9 mouse cellular contexts compared by ENCODE assay signal in genomic region chr3:108225711-108226557, GRCm38 (mm10). TPM values are rescaled to one million over a fixed set of nuclear protein-coding genes. Genes with fewer than 3 reads are reported as not detected.
DNase-seq lines count a peak whose midpoint lies in the region; ATAC-seq lines count a peak whose summit lies in the region.
"Had no signal": no experiment of that assay in that cellular context is flagged by ENCODE, and none has a peak within 500 bp of the region (broad histone marks: within the 10 kb centered on the region; RNA-seq: fewer than 3 reads in every experiment).

No protein-coding gene starts in this region.

- no peaks in the 10 kb centered on the region for H3K36me3 ChIP-seq in heart, embryonic 10.5 days
- no peaks in the 10 kb centered on the region for H3K36me3 ChIP-seq in heart, embryonic 16.5 days (ENCODE audit: control insufficient read depth, insufficient read depth)
- H3K36me3 ChIP-seq in limb, embryonic 10.5 days, result no peaks in the 10 kb centered on the region
- H3K36me3 ChIP-seq: G1E had no signal

- peaks cover 75% of the 10 kb centered on the region for H3K27me3 ChIP-seq in heart, embryonic 10.5 days (ENCODE audit: insufficient read depth, poor library complexity, severe bottlenecking)
- peaks cover 20% of the 10 kb centered on the region for H3K27me3 ChIP-seq in heart, embryonic 16.5 days (ENCODE audit: control insufficient read depth, insufficient read depth, low read length)
- peaks cover 83% of the 10 kb centered on the region for H3K27me3 ChIP-seq in limb, embryonic 10.5 days (ENCODE audit: low read depth, poor library complexity, severe bottlenecking)

- peak; percentile 20; the same call in 1 of the 2 replicates for ATAC-seq in common myeloid progenitor, adult 5-6 weeks (replicated peaks; ENCODE audit: low read depth, poor library complexity, severe bottlenecking)
- ATAC-seq in heart, embryonic 16.5 days (replicated peaks; ENCODE audit: extremely low read depth, insufficient read depth, low FRiP score), result peak; percentile 52; the same call in 1 of the 2 replicates

- DNase-seq in heart, embryonic 10.5 days (ENCODE audit: low spot score), result no peak
- no peak for DNase-seq in heart, adult 8-10 months (ENCODE audit: low spot score)
- peak; percentile 71 for DNase-seq in limb, embryonic 10.5 days (ENCODE audit: low spot score)
- peak; percentile 93 for DNase-seq in skeletal muscle tissue, adult 2 months (ENCODE audit: low read depth, low spot score)
- DNase-seq in spleen, postnatal 14 days (ENCODE audit: low spot score in 2 of 2), result no peak
- no peak for DNase-seq in adrenal gland, adult 8-10 months

- H3K27ac ChIP-seq in heart, embryonic 10.5 days, result peak overlapping the region; percentile 36
- no peak overlapping the region for H3K27ac ChIP-seq in heart, embryonic 16.5 days (ENCODE audit: low read length)
- peak overlapping the region; percentile 70 for H3K27ac ChIP-seq in limb, embryonic 10.5 days

- H3K4me1 ChIP-seq in heart, embryonic 10.5 days, result peaks cover 17% of the 10 kb centered on the region
- peaks cover 2% of the 10 kb centered on the region; the same call in 1 of the 2 replicates for H3K4me1 ChIP-seq in heart, embryonic 16.5 days (ENCODE audit: control insufficient read depth, insufficient read depth, low read length)
- peaks cover 13% of the 10 kb centered on the region for H3K4me1 ChIP-seq in limb, embryonic 10.5 days

- WGBS in heart, embryonic 10.5 days, result 3% methylated on average over 66 of the region's 67 CpGs
- 2% methylated on average over 66 of the region's 67 CpGs for WGBS in heart, embryonic 16.5 days
- WGBS in limb, embryonic 10.5 days, result 3% methylated on average over 61 of the region's 67 CpGs

- H3K9me3 ChIP-seq in heart, embryonic 10.5 days, result no peaks in the 10 kb centered on the region
- H3K9me3 ChIP-seq in heart, embryonic 16.5 days (replicated peaks; ENCODE audit: control insufficient read depth, low read length), result no peaks in the 10 kb centered on the region
- H3K9me3 ChIP-seq in limb, embryonic 10.5 days (replicated peaks), result no peaks in the 10 kb centered on the region

- peak overlapping the region; percentile 53 for H3K4me3 ChIP-seq in heart, embryonic 10.5 days
- H3K4me3 ChIP-seq in heart, embryonic 16.5 days (ENCODE audit: low read length), result peak overlapping the region; percentile 50
- peak overlapping the region; percentile 55 for H3K4me3 ChIP-seq in limb, embryonic 10.5 days

- peak overlapping the region; percentile 59 for H3K9ac ChIP-seq in heart, embryonic 16.5 days (ENCODE audit: low read length)

- H3K4me2 ChIP-seq in heart, embryonic 16.5 days (ENCODE audit: low read depth, low read length), result peak overlapping the region; percentile 80

RNA-seq across cellular contexts. Expression of gene Sypl2, which starts 0.5 kb away (rescaled TPM):
- polyA plus RNA-seq in heart, embryonic 10.5 days (2016; fragmentation: Nextera tagmentation; extraction: Ambion mirVana), result 0.39 and 1.0 TPM in 2 replicates
- total RNA-seq in heart, adult 8-10 months (2022), result 1 to 10 TPM; 1.3 to 2.4 (median 2.1) TPM
- total RNA-seq in common myeloid progenitor, adult 5-6 weeks (2017), result not detected in 2 replicates
- polyA plus RNA-seq in heart, embryonic 16.5 days (2015; fragmentation: Nextera tagmentation; extraction: Ambion mirVana), result 1.8 and 2.3 TPM in 2 replicates
- 0.23 and 0.56 TPM in 2 replicates for polyA plus RNA-seq in limb, embryonic 10.5 days (2016; fragmentation: Nextera tagmentation; extraction: Ambion mirVana)
- 1 to 10 TPM in 1 of 4 experiments, under 1 TPM in 3; 0.35 to 1.0 (median 0.65) TPM for total RNA-seq in adrenal gland, adult 8-10 months (2022)
- polyA plus RNA-seq: G1E had no signal

RNA-seq across cellular contexts. Expression of gene Atxn7l2, which starts 15.2 kb away (rescaled TPM):
- polyA plus RNA-seq in heart, embryonic 10.5 days (2016; fragmentation: Nextera tagmentation; extraction: Ambion mirVana), result 9.2 and 11.7 TPM in 2 replicates
- 1 to 10 TPM; 1.7 to 2.7 (median 2.3) TPM for total RNA-seq in heart, adult 8-10 months (2022)
- total RNA-seq in common myeloid progenitor, adult 5-6 weeks (2017), result 2.9 and 5.9 TPM in 2 replicates
- 7.0 and 7.4 TPM in 2 replicates for polyA plus RNA-seq in heart, embryonic 16.5 days (2015; fragmentation: Nextera tagmentation; extraction: Ambion mirVana)
- 23.3 and 25.7 TPM in 2 replicates for polyA plus RNA-seq in limb, embryonic 10.5 days (2016; fragmentation: Nextera tagmentation; extraction: Ambion mirVana)
- total RNA-seq in adrenal gland, adult 8-10 months (2022), result 10 to 100 TPM in 3 of 4 experiments, 1 to 10 TPM in 1; 8.2 to 23.1 (median 15.0) TPM

RNA-seq across cellular contexts. Expression of gene Cyb561d1, which starts 24.9 kb away (rescaled TPM):
- polyA plus RNA-seq in heart, embryonic 10.5 days (2016; fragmentation: Nextera tagmentation; extraction: Ambion mirVana), result 3.1 and 3.9 TPM in 2 replicates
- total RNA-seq in heart, adult 8-10 months (2022), result 1 to 10 TPM; 5.4 to 8.3 (median 6.5) TPM
- total RNA-seq in common myeloid progenitor, adult 5-6 weeks (2017), result 3.8 and 4.1 TPM in 2 replicates
- polyA plus RNA-seq in heart, embryonic 16.5 days (2015; fragmentation: Nextera tagmentation; extraction: Ambion mirVana), result 3.2 and 3.5 TPM in 2 replicates
- 1.6 and 2.1 TPM in 2 replicates for polyA plus RNA-seq in limb, embryonic 10.5 days (2016; fragmentation: Nextera tagmentation; extraction: Ambion mirVana)
- 10 to 100 TPM in 2 of 4 experiments, 1 to 10 TPM in 2; 9.3 to 14.7 (median 11.7) TPM for total RNA-seq in adrenal gland, adult 8-10 months (2022)

RNA-seq across cellular contexts. Expression of gene Psma5, which starts 30.8 kb away (rescaled TPM):
- polyA plus RNA-seq in heart, embryonic 10.5 days (2016; fragmentation: Nextera tagmentation; extraction: Ambion mirVana), result 280 and 324 TPM in 2 replicates
- total RNA-seq in heart, adult 8-10 months (2022), result 10 to 100 TPM; 46.3 to 59.0 (median 50.8) TPM
- total RNA-seq in common myeloid progenitor, adult 5-6 weeks (2017), result 240 and 241 TPM in 2 replicates
- 193 and 195 TPM in 2 replicates for polyA plus RNA-seq in heart, embryonic 16.5 days (2015; fragmentation: Nextera tagmentation; extraction: Ambion mirVana)
- 374 and 403 TPM in 2 replicates for polyA plus RNA-seq in limb, embryonic 10.5 days (2016; fragmentation: Nextera tagmentation; extraction: Ambion mirVana)
- 10 to 100 TPM; 85.1 to 96.1 (median 89.0) TPM for total RNA-seq in adrenal gland, adult 8-10 months (2022)

RNA-seq across cellular contexts. Expression of gene Amigo1, which starts 39.8 kb away (rescaled TPM):
- 1.4 and 3.3 TPM in 2 replicates for polyA plus RNA-seq in heart, embryonic 10.5 days (2016; fragmentation: Nextera tagmentation; extraction: Ambion mirVana)
- 10 to 100 TPM; 17.2 to 18.9 (median 18.1) TPM for total RNA-seq in heart, adult 8-10 months (2022)
- total RNA-seq in common myeloid progenitor, adult 5-6 weeks (2017), result 3.1 and 4.5 TPM in 2 replicates
- polyA plus RNA-seq in heart, embryonic 16.5 days (2015; fragmentation: Nextera tagmentation; extraction: Ambion mirVana), result 2.5 and 3.5 TPM in 2 replicates
- 2.6 and 3.0 TPM in 2 replicates for polyA plus RNA-seq in limb, embryonic 10.5 days (2016; fragmentation: Nextera tagmentation; extraction: Ambion mirVana)
- 10 to 100 TPM; 24.4 to 36.9 (median 31.6) TPM for total RNA-seq in adrenal gland, adult 8-10 months (2022)

Comparison
In these comparisons a context has a peak if more than half of its experiments do, and no peak if none do; other contexts are left out.
1. DNase-seq: peak in limb, embryonic 10.5 days (single experiment) and skeletal muscle tissue, adult 2 months (single experiment); none in heart, embryonic 10.5 days (single experiment), heart, adult 8-10 months (single experiment), spleen, postnatal 14 days (0 of 2) and adrenal gland, adult 8-10 months (single experiment).
2. Peak in every context shown above with its lines, with median percentiles within 50 percentile points of each other: H3K4me3 ChIP-seq.